Mouse (Mus musculus): ENCODE measurements around the gene Dennd6a.

GRCm38 (mm10) chr14:26530350-26530749 lies 43.3 kb upstream of the Dennd6a start:
- TF ChIP-seq CTCF (IDR thresholded peaks at IDR 0.05; ENCODE audit: low read depth) = no peak
- TF ChIP-seq EP300 (IDR thresholded peaks at IDR 0.05; ENCODE audit: low read depth) = no peak
